Mouse (Mus musculus) macrophage (primary cell): Measurements from ENCODE around the gene Spns2. TPM values are rescaled to one million over a fixed set of nuclear protein-coding genes. Genes with fewer than 3 reads are reported as not detected.
A peak's percentile ranks its signal among the peaks of the same experiment; 100 is the strongest.

ENCODE experiments used
- H3K27ac ChIP-seq: fragments of 350-480 bp; formaldehyde crosslinking; 2 replicates; pipeline ENCODE4 v1.9.0; 2021
- H3K36me3 ChIP-seq: fragments of 350-480 bp; formaldehyde crosslinking; 2 replicates; pipeline ENCODE4 v1.9.0; 2021; ENCODE audit errors: inconsistent target
- H3K4me3 ChIP-seq: fragments of 350-480 bp; formaldehyde crosslinking; 2 replicates; pipeline ENCODE4 v1.9.0; 2021; ENCODE audit errors: inconsistent target
- H3K79me2 ChIP-seq: fragments of 350-480 bp; formaldehyde crosslinking; 2 replicates; pipeline ENCODE4 v1.9.0; 2021; ENCODE audit errors: inconsistent target
- WGBS: methylation state at CpG from one replicate; pipeline ENCODE4 v1.1.7; 2026; ENCODE audit warnings: inconsistent platforms; ENCODE audit not compliant: missing documents; 5-methylcytosine and 5-hydroxymethylcytosine counted together
- polyA plus RNA-seq: library from polyadenylated mRNA; stranded (reverse); fragments of 250-400 nt; gene quantifications from 3 replicates; pipeline ENCODE4 v1.2.4, GENCODE M21; 2018; ENCODE audit warnings: inconsistent platforms
- total RNA-seq, 78 experiments: library from RNA; depleted of rRNA; stranded (reverse); fragments of 250-400 nt; gene quantifications; 1 replicate in 9 of 78; 2 replicates in 24 of 78; 3 replicates in 43 of 78; 4 replicates in 2 of 78; pipeline ENCODE4 v1.2.4; 2018; ENCODE audit warnings: inconsistent platforms in 56 of 78

The Spns2 gene
- 1 to 10 TPM in 1 of 26 experiments, under 1 TPM in 3, not detected in 22; 0.23 to 1.9 (median 0.47) TPM for total RNA-seq (2018; cell fraction: chromatin; rRNA removed)
- under 1 TPM in 19 of 26 experiments, not detected in 7; 0.03 to 0.29 (median 0.15) TPM for total RNA-seq (2018; cell fraction: cytosol; rRNA removed)
- total RNA-seq (2018; cell fraction: nucleus; rRNA removed), result 1 to 10 TPM in 2 of 26 experiments, under 1 TPM in 5, not detected in 19; 0.14 to 1.6 (median 0.29) TPM
- polyA plus RNA-seq, result 0.11 TPM in 1 of 3 replicates, not detected in the others

DNA sequence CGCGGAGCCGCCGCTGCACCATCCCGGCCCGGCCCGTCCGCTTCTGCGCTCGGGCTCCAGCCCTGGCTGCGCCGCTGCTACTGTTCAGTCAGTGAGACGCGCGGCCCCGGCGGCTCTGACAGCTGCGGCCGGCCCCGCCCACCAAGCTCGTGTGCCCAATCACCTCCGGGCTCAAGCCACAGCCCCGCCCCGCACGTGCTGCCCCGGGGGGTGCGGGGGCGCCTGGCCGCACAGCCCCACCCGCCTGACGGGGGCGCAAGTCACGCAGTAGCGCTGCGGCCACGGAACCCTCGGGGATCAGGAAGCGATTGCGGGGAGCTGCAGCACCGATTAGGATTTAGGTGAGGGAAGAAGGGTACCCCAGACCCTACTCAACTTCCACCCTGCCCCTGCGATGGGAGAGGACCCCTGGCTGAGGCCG lies at the start of gene Spns2:
Spns2 (minus strand) TSS at position 24 of the 421 bp plus-strand sequence.
- under 1% methylated on average over 42 of the region's 42 CpGs for WGBS
- Histone ChIP-seq H3K36me3 (no peaks in the 10 kb centered on the region), H3K4me3 (no peak within 1 kb of the TSS), H3K79me2 (no peaks in the 10 kb centered on the region), H3K27ac (no peak within 1 kb of the TSS)

DNA sequence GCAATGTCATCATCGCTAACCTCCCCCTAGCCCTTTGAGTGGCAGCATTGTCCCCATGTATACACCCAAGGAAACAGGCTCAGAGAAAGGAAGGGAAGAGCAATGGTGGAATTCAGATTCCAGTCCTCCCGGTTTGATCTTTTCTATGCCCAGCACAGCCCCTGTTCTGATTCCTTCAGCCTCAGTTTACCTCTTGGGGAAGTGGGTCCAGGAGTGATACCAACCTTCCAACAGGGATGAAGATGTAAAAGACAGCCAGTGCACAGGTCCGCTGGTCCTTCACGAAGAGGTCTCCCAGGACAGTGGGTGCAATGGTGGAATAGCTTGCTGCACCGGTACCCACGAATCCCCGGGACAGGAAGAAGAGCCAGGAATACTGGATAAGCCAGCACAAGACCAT lies 49.1 kb upstream of the Spns2 start:
- no peak overlapping the region for H3K4me3 ChIP-seq
- H3K36me3 ChIP-seq, result no peaks in the 10 kb centered on the region
- WGBS, result 93% methylated on average over 7 of the region's 7 CpGs
- no peaks in the 10 kb centered on the region for H3K79me2 ChIP-seq
- H3K27ac ChIP-seq, result no peak overlapping the region; the same call in 1 of the 2 replicates

DNA sequence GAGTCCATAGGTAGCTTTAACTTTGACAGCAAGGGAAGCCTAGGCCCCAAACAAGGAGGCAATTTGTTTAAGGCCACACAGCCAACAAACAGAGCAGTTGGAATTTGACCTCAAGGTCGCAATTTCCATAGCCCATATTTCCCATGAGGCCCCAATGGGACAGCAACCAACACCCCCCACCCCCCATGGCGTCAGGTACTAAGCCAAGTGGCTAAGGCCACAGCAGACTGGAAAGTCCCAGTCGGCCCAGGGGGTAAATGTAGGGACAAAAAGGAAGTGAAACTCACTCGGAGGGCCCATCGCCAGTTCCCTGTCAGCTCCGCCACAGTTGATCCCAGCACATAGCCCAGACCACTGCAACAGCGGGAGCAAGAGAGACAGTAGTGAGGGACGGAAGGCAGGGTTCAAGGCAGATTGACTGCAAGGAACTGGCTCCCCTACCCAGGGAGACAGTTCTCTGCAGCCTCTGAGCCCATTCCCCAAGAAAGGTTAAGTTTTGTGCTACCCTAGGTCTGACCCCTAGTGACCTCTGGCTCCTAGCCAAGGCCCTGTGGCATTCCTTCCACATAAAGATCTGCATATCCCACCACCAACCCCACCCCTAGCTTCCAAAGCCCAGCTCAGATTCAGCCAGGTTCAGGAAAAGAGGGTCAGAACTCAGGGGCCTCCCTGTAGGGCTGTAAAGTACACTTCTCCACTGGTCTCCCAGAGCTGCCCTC lies 48.5 kb upstream of the Spns2 start:
- H3K79me2 ChIP-seq, result no peaks in the 10 kb centered on the region
- H3K27ac ChIP-seq, result peak overlapping the region; percentile 38
- no peaks in the 10 kb centered on the region for H3K36me3 ChIP-seq
- 4% methylated on average over 8 of the region's 8 CpGs for WGBS
- H3K4me3 ChIP-seq, result no peak overlapping the region

DNA sequence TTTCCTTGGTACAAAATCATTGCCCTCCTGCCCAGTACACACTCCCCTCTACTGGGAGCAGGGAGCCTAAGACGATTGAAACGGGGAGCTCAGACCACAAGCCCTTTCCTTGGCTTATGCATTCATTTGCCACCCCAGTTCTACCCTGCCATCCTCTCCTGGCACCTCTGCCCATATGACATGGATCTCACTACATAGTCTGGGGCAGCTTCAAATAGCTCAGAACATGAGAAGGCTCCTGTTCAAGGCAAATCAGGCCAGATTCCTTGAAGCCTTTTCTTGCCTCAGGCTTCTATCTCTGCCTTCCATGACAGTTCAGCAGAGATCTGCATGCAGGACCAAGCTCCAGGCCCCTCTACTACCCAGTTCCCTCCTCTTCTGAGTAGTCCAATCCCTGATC lies 47.8 kb upstream of the Spns2 start:
- H3K27ac ChIP-seq, result no peak overlapping the region
- 100% methylated on average over 2 of the region's 2 CpGs for WGBS
- H3K79me2 ChIP-seq, result no peaks in the 10 kb centered on the region
- no peak overlapping the region for H3K4me3 ChIP-seq
- no peaks in the 10 kb centered on the region for H3K36me3 ChIP-seq

DNA sequence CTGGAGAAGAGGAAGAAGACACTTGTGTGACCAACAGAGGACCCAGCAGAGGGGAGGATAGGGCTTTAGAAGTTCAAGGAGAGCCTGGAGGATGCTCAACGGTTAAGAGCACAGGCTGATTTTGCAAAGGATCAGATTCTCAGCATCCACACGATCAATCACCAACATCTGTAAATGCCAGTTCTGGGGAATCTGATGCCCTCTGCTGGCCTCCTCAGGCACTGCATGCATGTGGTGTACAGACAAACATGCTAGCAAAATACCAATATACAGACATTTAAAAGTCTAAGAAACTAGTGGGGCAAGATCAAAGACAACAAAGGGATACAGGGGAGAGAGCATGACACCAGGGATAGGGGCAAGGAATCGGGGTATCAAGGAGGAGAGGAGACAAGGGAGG lies 45.8 kb upstream of the Spns2 start:
- Histone ChIP-seq H3K79me2 (no peaks in the 10 kb centered on the region), H3K27ac (no peak overlapping the region), H3K36me3 (no peaks in the 10 kb centered on the region), H3K4me3 (no peak overlapping the region)
- 91% methylated on average over 3 of the region's 3 CpGs for WGBS

DNA sequence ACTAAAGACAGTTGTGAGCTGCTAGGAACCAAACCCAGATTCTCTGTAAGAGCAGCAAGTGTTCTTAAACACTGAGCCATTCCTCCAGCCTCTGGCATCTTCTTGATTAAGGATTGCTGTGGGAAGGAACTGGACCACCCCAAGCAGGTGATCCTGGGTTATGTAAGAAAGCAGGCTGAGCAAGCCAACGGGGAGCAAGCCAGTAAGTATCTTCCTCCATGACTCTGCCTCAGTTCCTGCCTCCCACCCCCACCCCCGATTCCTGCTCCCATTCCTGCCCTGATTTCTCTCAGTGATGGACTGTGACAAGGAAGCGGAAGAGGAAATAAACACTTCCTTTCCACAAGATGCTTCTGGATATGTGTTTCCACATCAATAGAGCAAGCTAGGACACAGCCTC lies 43.2 kb upstream of the Spns2 start:
- no peaks in the 10 kb centered on the region for H3K79me2 ChIP-seq
- H3K36me3 ChIP-seq, result no peaks in the 10 kb centered on the region
- H3K27ac ChIP-seq, result no peak overlapping the region
- WGBS, result 92% methylated on average over 3 of the region's 3 CpGs
- H3K4me3 ChIP-seq, result no peak overlapping the region

DNA sequence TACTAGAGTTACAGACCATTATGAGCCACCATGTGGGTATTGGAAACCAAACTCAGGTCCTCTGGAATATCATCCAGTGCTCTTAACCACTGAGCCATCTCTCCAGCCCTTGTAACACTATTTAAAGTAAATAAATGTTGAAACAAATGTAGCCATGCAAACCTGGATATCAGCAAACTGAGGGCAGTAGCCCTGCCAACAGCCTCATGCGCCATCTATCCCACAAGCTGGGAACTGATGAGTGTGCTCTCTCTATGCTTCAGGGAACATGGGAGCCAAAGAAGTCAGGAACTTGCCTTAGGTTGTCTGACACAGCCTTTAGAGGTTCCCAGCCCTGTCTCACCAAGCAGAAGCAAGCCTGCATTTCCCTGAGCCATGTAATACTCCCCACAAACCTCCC lies 41.9 kb upstream of the Spns2 start:
- H3K4me3 ChIP-seq, result no peak overlapping the region
- no peak overlapping the region for H3K27ac ChIP-seq
- 92% methylated on average over 1 of the region's 1 CpGs for WGBS
- H3K36me3 ChIP-seq, result no peaks in the 10 kb centered on the region
- no peaks in the 10 kb centered on the region for H3K79me2 ChIP-seq

DNA sequence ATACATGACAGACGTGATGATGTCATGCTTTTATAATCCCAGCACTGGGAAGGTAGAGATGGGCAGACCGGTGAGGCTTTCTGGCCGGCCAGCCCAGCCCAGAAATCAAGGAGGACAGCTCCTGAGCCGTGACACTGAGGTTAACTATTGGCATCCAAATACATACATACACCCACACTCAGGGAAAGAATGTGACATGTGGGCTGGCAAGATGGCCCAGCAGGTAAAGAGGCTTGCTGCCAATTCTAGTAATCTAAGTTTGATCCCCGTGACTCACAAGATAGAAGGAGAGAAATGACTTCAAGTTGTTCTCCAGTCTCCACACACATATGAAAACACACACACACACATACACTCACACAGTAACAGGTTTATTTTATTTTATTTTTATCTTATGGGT lies 41.4 kb upstream of the Spns2 start:
- WGBS, result 95% methylated on average over 5 of the region's 5 CpGs
- H3K27ac ChIP-seq, result no peak overlapping the region
- no peaks in the 10 kb centered on the region for H3K79me2 ChIP-seq
- H3K4me3 ChIP-seq, result no peak overlapping the region
- H3K36me3 ChIP-seq, result no peaks in the 10 kb centered on the region

DNA sequence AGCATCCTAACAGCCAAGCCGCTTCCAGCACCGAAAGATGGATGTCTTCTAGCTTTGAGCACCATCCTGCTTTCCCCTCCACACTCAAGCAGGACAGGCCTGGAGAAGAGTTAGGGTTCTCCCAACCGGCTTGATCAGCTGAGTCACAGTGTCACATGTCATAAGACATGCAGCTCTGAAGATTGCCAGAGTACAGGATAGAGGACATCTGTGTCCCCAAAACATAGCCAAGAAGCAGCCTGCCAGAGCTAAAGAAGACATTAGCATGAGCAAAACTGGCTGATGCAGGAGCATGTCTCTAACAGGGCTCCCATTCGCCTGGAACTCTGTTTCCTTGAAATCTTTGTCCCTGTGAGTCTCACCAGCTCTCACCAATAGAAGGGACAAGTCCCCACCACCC lies 36.5 kb upstream of the Spns2 start:
- H3K27ac ChIP-seq, result no peak overlapping the region
- no peaks in the 10 kb centered on the region for H3K36me3 ChIP-seq
- no peak overlapping the region for H3K4me3 ChIP-seq
- WGBS, result 95% methylated on average over 4 of the region's 4 CpGs
- no peaks in the 10 kb centered on the region for H3K79me2 ChIP-seq

DNA sequence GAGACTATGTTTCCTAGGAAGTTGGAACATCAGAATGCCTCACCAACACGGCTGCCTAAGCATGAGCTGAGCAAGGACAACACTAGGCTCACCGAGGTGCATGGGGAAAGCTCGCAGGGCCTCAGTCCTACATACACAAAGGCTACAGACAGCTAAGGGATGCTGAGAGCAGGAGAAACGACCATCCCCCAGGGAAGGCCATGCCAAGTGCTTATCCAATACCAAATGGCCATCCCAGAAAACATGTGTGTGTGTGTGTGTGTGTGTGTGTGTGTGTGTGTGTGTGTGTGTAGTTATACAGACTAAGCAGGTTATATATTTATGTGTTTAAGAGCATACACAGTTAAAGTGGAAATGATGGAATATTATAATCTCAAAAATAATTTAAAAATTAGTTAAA lies 34.0 kb upstream of the Spns2 start:
- H3K27ac ChIP-seq, result no peak overlapping the region
- H3K36me3 ChIP-seq, result no peaks in the 10 kb centered on the region
- H3K79me2 ChIP-seq, result no peaks in the 10 kb centered on the region
- 92% methylated on average over 3 of the region's 4 CpGs for WGBS
- no peak overlapping the region for H3K4me3 ChIP-seq

DNA sequence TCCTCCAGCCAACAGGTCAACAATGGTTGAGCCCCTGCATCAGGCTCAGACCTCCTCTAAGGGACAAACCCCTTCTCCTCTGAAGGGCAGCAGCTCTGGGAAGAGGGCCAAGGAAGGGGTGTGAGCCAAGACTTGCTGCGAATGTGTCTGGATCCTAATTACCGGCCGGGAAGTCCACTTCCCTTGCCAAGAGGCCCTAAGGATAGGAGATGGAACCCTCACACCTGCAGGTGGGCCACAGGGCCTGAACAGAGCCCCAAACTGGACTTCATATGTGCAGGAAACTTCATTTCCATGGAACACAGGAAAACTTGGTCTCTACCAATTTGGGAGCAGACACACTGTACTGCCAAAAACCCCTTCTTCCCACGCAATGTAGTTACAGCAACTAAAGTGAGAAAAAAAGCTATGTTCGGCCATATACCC lies 32.9 kb upstream of the Spns2 start:
- no peaks in the 10 kb centered on the region for H3K36me3 ChIP-seq
- no peak overlapping the region for H3K27ac ChIP-seq
- no peak overlapping the region for H3K4me3 ChIP-seq
- no peaks in the 10 kb centered on the region for H3K79me2 ChIP-seq
- 91% methylated on average over 5 of the region's 5 CpGs for WGBS

DNA sequence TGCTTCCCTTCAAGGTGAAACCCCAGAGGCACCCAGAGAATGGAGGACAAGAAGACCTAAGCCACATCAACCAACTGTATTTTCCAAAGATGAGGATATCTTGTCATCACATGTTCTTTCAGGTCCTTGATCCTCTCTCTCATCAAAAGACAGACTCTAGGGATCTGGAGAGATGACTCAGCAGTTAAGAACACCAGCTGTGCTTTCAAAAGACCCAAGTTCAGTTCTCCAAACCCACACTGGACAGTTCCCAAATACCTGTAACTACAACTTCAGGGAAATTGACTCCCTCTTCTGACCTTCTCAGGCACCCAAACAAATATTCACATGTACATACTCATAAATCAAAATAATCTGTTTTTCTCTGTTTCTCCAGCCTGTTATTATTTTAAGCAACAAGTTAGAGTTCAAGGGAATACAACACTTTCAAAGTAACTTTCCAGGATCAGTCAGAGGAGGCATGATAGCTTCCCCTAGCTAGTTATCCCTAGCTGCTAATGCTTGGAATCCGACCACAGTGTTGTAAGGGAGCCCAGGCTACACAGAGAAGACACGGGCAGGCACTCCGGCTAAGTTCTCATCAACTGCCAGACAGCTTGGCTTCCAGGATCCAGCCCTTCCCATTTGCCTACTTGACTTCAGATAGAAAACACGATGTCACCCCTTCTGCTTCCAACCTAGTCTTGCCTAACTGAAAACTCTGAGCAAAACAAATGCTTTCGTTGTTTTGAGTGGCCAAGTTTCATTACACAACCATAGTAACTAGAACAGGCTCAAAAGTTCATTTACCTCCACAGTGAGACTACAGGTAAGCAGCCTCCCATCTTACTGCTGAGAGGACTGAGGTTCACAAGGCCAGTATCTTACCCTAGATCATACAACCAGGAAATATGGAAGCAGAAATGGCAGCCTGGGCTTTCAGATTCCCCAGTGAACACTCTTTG lies 32.2 kb upstream of the Spns2 start:
- 93% methylated on average over 5 of the region's 5 CpGs for WGBS
- Histone ChIP-seq H3K4me3 (no peak overlapping the region), H3K36me3 (no peaks in the 10 kb centered on the region), H3K79me2 (no peaks in the 10 kb centered on the region), H3K27ac (no peak overlapping the region)

DNA sequence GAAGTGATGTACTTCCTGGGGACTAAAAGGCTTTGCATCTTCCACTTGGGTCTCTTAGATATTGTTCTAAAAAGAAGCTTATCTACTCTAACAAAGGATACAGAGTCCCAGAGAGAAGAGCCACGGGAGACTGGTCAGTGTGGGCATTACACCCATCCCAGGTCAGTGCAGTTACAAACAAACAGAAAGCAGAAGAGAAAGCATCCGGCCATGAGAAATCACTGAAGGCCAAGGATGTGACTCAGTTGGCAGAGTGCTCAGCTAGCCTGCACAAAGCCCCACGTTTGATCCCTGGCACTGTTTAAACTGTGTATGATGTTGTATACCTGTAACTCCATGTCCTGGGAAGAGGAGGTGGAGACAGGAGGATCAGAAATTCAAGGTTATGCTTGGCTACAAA lies 30.2 kb upstream of the Spns2 start:
- Histone ChIP-seq H3K4me3 (no peak overlapping the region), H3K79me2 (no peaks in the 10 kb centered on the region), H3K36me3 (no peaks in the 10 kb centered on the region), H3K27ac (no peak overlapping the region)
- 35% methylated on average over 3 of the region's 3 CpGs for WGBS

DNA sequence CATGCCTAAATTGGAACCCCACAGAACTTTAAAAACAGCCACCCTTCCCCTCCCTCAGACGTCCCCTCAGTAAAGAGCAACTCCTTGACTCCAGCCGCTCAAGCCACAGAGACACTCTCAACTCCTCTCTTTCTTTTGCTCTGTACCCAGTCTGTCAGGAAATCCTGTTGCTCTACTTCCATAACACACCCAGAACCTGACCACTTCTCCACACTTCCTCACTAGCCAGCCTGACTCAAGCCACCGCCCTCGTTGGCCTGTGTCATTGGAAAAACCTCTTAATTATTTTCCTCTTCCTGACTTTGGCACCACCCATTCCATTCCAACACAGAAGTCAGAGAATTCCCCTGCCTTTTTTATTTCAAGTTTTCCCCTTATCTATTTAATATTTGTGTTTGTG lies 29.5 kb upstream of the Spns2 start:
- WGBS, result 35% methylated on average over 4 of the region's 4 CpGs
- Histone ChIP-seq H3K27ac (no peak overlapping the region), H3K4me3 (no peak overlapping the region), H3K36me3 (no peaks in the 10 kb centered on the region), H3K79me2 (no peaks in the 10 kb centered on the region)

DNA sequence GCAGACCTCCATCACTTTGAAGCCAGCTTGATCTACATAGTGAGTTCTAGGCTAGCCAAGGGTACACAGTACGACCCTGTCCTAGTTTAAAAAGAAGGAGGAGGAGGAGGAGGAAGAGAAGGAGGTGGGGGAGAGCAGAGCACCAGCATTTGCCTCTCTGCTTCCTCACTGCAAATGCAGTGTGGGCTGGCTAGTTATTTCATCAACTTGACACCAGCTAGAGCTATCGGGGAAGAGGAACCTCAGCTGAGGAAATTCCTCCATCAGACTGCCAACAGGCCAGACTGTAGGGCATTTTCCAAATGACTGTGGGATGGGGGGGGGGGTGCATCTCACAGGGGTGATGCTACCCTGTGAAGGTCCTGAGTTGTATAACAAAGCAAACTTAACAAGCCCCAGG lies 28.7 kb upstream of the Spns2 start:
- Histone ChIP-seq H3K27ac (no peak overlapping the region), H3K79me2 (no peaks in the 10 kb centered on the region), H3K4me3 (no peak overlapping the region), H3K36me3 (no peaks in the 10 kb centered on the region)
- WGBS, result 18% methylated on average over 2 of the region's 2 CpGs
